Mouse (Mus musculus) stomach, postnatal 0 days (tissue): ENCODE measurements around the gene Fam118b.

Source experiments
- CTCF ChIP-seq: IDR thresholded peaks from 2 replicates; pipeline ENCODE4 v1.5.1; 2016; ENCODE audit warnings: antibody characterized with exemption, low read depth, mild to moderate bottlenecking, moderate library complexity
- EP300 ChIP-seq: optimal IDR thresholded peaks from 2 replicates; pipeline ENCODE3; 2016; ENCODE audit warnings: antibody characterized with exemption

GRCm38 (mm10) chr9:35238915-35239571 lies 28.6 kb downstream of the Fam118b start:
- TF ChIP-seq CTCF = no peak
- TF ChIP-seq EP300 = no peak
